Mouse (Mus musculus): Measurements from ENCODE around the gene Duox1. TPM values are rescaled to one million over a fixed set of nuclear protein-coding genes. Genes with fewer than 3 reads are reported as not detected.
"Not testable (repeated sequence)": the region's sequence is repeated elsewhere in the genome, so short reads cannot be mapped to it uniquely, and the experiment has no call there.

The Duox1 gene
- total and polyA plus RNA-seq, 3 experiments: not detected

- DNase-seq (ENCODE audit: extremely low read depth): no peak
- Histone ChIP-seq H3K36me3 (replicated peaks in 1 of 2; ENCODE audit: control insufficient read depth in 1 of 2, insufficient read depth in 1 of 2, low read length in 1 of 2) (no peaks in the 10 kb centered on the region), H3K9ac (ENCODE audit: insufficient read depth, low read depth) (no peak overlapping the region), H3K27ac (ENCODE audit: insufficient read depth, low read depth) (no peak overlapping the region), H3K79me2 (replicated peaks; ENCODE audit: control insufficient read depth, extremely low read depth, insufficient read depth, poor library complexity, severe bottlenecking) (no peaks in the 10 kb centered on the region), H3K9me3 (replicated peaks; ENCODE audit: low read length) (no peaks in the 10 kb centered on the region), H3K4me1 (ENCODE audit: control insufficient read depth in 1 of 2, insufficient read depth in 2 of 2) (peaks cover 4 to 15% of the 10 kb centered on the region in 2 experiments; a peak in 3 of 4 replicates), H3K27me3 (replicated peaks) (peaks cover 7% of the 10 kb centered on the region), H3K4me3 (replicated peaks in 1 of 3; ENCODE audit: low read depth in 2 of 3, low read length in 2 of 3, poor library complexity in 1 of 3) (no peak overlapping the region), H3K4me2 (ENCODE audit: insufficient read depth, low read depth, poor library complexity, severe bottlenecking) (no peak overlapping the region)
- in situ Hi-C loops (cut with MboI; ENCODE audit: low pct_ligation_motif_present, low pct_unique_long_range_greater_than_20kb, low sequenced_read_pairs) (no loop called here), dilution Hi-C loops (cut with MboI; ENCODE audit: extremely low pct_ligation_motif_present, extremely low pct_unique_long_range_greater_than_20kb, low sequenced_read_pairs) (no loop called here)
- TF ChIP-seq ZNF384 (IDR thresholded peaks at IDR 0.05; ENCODE audit: low read depth, low read length): no peak
- no peak for TF ChIP-seq KAT2A (IDR thresholded peaks at IDR 0.05; ENCODE audit: insufficient replicate concordance, low read length)
- TF ChIP-seq NELFE (IDR thresholded peaks at IDR 0.05; ENCODE audit: low read depth, low read length): no peak
- TF ChIP-seq USF2 (conservative IDR thresholded peaks at IDR 0.05; ENCODE audit: low read depth, low read length): no peak
- TF ChIP-seq PAX5 (IDR thresholded peaks at IDR 0.05; ENCODE audit: low read length): no peak
- TF ChIP-seq BHLHE40 (IDR thresholded peaks at IDR 0.05; ENCODE audit: low read depth, low read length): no peak
- no peak for TF ChIP-seq SMC3 (IDR thresholded peaks at IDR 0.05; ENCODE audit: low read depth, low read length)
- no peak for TF ChIP-seq HCFC1 (IDR thresholded peaks at IDR 0.05; ENCODE audit: low read depth, low read length)
- TF ChIP-seq ELF1 (IDR thresholded peaks at IDR 0.05; ENCODE audit: low read depth, low read length): no peak
- no peak for TF ChIP-seq ETS1 (conservative IDR thresholded peaks at IDR 0.05; ENCODE audit: low read depth, low read length)
- TF ChIP-seq UBTF (IDR thresholded peaks at IDR 0.05; ENCODE audit: low read depth, low read length): no peak
- TF ChIP-seq USF1 (IDR thresholded peaks at IDR 0.05; ENCODE audit: low read depth, low read length): no peak
- TF ChIP-seq POLR2AphosphoS2 (IDR thresholded peaks at IDR 0.05; ENCODE audit: low read depth, low read length): no peak
- TF ChIP-seq MAX (IDR thresholded peaks at IDR 0.05; ENCODE audit: low read length): no peak
- TF ChIP-seq MEF2A (IDR thresholded peaks at IDR 0.05; ENCODE audit: borderline replicate concordance, low read depth, low read length): no peak
- no peak for TF ChIP-seq RAD21 (IDR thresholded peaks at IDR 0.05; ENCODE audit: low read depth, low read length)
- no peak for TF ChIP-seq MYC (IDR thresholded peaks at IDR 0.05; ENCODE audit: low read depth, low read length)
Observed at GRCm38 (mm10) chr2:122337291-122337690, 21.8 kb downstream of the Duox1 start.

GRCm38 (mm10) chr2:122345106-122345893 lies 29.8 kb downstream of the Duox1 start:
- H3K79me2 ChIP-seq (replicated peaks; ENCODE audit: control insufficient read depth, extremely low read depth, insufficient read depth, poor library complexity, severe bottlenecking): no peaks in the 10 kb centered on the region
- H3K9ac ChIP-seq (ENCODE audit: insufficient read depth, low read depth): no peak overlapping the region
- H3K36me3 ChIP-seq (replicated peaks in 1 of 2; ENCODE audit: control insufficient read depth in 1 of 2, insufficient read depth in 1 of 2, low read length in 1 of 2): no peaks in the 10 kb centered on the region
- dilution Hi-C loops (cut with MboI; ENCODE audit: extremely low pct_ligation_motif_present, extremely low pct_unique_long_range_greater_than_20kb, low sequenced_read_pairs): no loop called here
- no peak for TF ChIP-seq JUN (IDR thresholded peaks at IDR 0.05; ENCODE audit: insufficient read depth, low read depth, low read length)
- no peak for TF ChIP-seq ELF1 (IDR thresholded peaks at IDR 0.05; ENCODE audit: low read depth, low read length)
- TF ChIP-seq JUND (conservative IDR thresholded peaks at IDR 0.05; ENCODE audit: low read depth, low read length): no peak
- TF ChIP-seq UBTF (IDR thresholded peaks at IDR 0.05; ENCODE audit: low read depth, low read length): no peak
- peaks cover 25% of the 10 kb centered on the region for H3K27me3 ChIP-seq (replicated peaks)
- H3K27ac ChIP-seq (ENCODE audit: insufficient read depth, low read depth): no peak overlapping the region
- peaks cover 8 to 13% of the 10 kb centered on the region in 2 experiments for H3K4me1 ChIP-seq (ENCODE audit: control insufficient read depth in 1 of 2, insufficient read depth in 2 of 2)
- no peak for DNase-seq (ENCODE audit: extremely low read depth)
- no peak overlapping the region for H3K4me2 ChIP-seq (ENCODE audit: insufficient read depth, low read depth, poor library complexity, severe bottlenecking)
- no peak overlapping the region for H3K4me3 ChIP-seq (replicated peaks in 1 of 3; ENCODE audit: low read depth in 2 of 3, low read length in 2 of 3, poor library complexity in 1 of 3)
- in situ Hi-C loops (cut with MboI; ENCODE audit: low pct_ligation_motif_present, low pct_unique_long_range_greater_than_20kb, low sequenced_read_pairs): no loop called here
- H3K9me3 ChIP-seq (replicated peaks; ENCODE audit: low read length): no peaks in the 10 kb centered on the region

- H3K27ac ChIP-seq (ENCODE audit: insufficient read depth, low read depth); H3K4me2 ChIP-seq (ENCODE audit: insufficient read depth, low read depth, poor library complexity, severe bottlenecking); H3K9ac ChIP-seq (ENCODE audit: insufficient read depth, low read depth); in situ Hi-C loops (cut with MboI; ENCODE audit: low pct_ligation_motif_present, low pct_unique_long_range_greater_than_20kb, low sequenced_read_pairs); H3K79me2 ChIP-seq (replicated peaks; ENCODE audit: control insufficient read depth, extremely low read depth, insufficient read depth, poor library complexity, severe bottlenecking); H3K36me3 ChIP-seq (replicated peaks in 1 of 2; ENCODE audit: control insufficient read depth in 1 of 2, insufficient read depth in 1 of 2, low read length in 1 of 2); dilution Hi-C loops (cut with MboI; ENCODE audit: extremely low pct_ligation_motif_present, extremely low pct_unique_long_range_greater_than_20kb, low sequenced_read_pairs); H3K9me3 ChIP-seq (replicated peaks; ENCODE audit: low read length); DNase-seq (ENCODE audit: extremely low read depth); H3K4me3 ChIP-seq (replicated peaks in 1 of 3; ENCODE audit: low read depth in 2 of 3, low read length in 2 of 3, poor library complexity in 1 of 3): not testable (repeated sequence)
- Histone ChIP-seq H3K4me1 (ENCODE audit: control insufficient read depth in 1 of 2, insufficient read depth in 2 of 2) (peaks cover 8 to 13% of the 10 kb centered on the region in 2 experiments), H3K27me3 (replicated peaks) (peaks cover 25% of the 10 kb centered on the region)
Observed at GRCm38 (mm10) chr2:122346164-122346563, 30.7 kb downstream of the Duox1 start.

Data from CH12.LX (cell line).